Mouse (Mus musculus) cerebellum, adult 2 months (tissue): ENCODE measurements around the gene Rhbdf1.

Experiments
- CTCF ChIP-seq: fragments of 200-500 bp; IDR thresholded peaks from 2 replicates; pipeline ENCODE4 v1.5.1; 2011; ENCODE audit warnings: low read depth, mild to moderate bottlenecking, control low read depth, low read length, moderate library complexity, borderline replicate concordance; ENCODE audit not compliant: insufficient read depth
- POLR2A ChIP-seq: fragments of 200-500 bp; IDR thresholded peaks from 2 replicates; pipeline ENCODE4 v1.6.1; 2011; ENCODE audit warnings: low read length, control low read depth, borderline replicate concordance; ENCODE audit not compliant: insufficient read depth

GRCm38 (mm10) chr11:32233895-32234294 lies 11.8 kb upstream of the Rhbdf1 start:
- TF ChIP-seq CTCF (no peak), POLR2A (no peak)
